Mouse (Mus musculus): Measurements from ENCODE around the gene Ppp1r12b.
A peak's percentile ranks its signal among the peaks of the same experiment; 100 is the strongest.

Gene Ppp1r12b

DNA sequence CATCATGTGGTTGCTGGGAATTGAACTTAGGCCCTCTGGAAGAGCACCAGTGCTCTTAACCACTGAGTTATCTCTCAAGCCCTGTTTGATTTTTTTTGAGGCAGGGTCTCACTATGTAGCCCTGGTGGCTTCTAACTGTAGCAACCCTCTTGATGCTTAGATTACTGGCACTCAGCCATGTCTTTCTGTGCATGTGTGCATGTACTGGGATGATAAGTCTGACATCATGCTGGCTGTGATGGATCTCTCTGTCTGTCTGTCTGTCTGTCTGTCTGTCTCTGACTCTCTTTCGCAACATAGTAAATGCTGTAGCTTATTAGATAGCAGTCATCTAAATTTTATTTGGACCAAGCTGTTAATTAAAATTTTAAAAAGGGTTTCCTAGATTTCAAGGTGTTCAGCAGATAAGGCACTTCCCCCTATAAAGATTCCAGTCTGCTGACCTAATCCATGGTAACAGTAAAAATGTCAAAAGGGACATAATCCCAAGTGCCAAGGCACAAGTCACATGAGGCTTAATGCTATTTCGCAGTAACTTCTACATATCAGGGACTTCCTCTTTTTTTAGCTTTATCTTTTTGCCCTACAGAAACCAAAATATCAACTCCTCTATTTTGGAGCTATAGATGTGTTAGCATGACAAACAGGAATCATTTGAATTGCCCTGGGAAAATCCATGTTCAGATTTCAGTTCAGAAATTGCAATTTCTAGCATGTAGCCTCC, 164.9 kb downstream of the Ppp1r12b start:
- no peak for DNase-seq

DNA sequence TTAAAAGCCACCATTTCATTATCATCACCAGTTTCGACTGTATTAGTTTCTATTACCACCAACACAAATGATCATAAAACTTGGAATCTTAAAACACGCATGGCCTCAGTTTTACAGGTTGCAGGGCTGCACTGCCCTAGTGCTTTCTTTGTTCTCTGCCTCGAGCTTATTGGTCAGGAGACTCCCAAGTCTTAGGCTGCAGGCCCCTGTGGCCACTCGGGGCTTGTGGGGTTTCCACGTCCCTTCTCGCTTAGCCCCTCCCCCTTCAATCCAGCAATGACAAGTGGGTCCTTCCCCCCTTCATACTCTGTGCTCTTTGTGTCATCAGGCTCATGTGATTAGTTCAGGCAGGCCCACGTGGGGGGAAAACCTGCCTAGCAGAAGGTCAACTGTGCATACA, 167.6 kb downstream of the Ppp1r12b start:
- no peak for DNase-seq

DNA sequence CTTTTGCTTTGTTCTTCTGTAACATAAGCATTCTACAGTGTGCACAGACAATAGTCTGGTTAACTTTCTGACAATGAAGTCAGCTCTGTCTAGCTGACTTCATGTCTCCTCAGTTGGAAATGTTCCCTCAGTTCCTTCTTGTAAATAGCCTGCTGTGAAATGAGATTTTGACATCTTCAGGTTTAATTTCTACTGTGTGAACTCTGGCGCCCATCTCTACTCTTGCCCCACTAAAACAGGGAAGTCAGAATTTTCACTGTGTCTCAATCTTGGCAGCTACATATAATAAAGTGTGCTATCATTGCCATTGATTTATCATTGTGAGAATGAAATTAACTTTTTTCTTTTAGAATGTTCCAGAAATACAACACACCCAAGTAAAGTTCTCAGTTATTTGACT, 170.8 kb downstream of the Ppp1r12b start:
- no peak for DNase-seq

DNA sequence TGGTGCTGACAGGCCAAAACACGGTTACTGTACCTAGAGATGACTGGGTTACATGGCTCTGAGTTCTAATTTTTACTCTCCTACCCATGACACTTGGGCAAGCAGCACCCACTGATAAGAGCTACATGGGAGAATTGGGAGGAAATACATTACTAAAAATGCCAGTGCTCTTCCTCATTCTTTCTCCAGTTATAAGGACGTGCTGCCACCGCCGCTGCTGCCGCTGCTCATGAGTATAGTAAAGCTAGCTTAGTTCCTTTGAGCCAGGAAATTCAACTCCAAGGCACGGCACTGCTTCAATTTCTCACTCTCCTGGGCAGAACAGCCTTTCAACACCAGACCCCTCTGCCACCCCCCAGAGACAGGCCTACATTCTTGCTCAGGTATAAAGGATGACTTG, 171.3 kb downstream of the Ppp1r12b start:
- DNase-seq = no peak

DNA sequence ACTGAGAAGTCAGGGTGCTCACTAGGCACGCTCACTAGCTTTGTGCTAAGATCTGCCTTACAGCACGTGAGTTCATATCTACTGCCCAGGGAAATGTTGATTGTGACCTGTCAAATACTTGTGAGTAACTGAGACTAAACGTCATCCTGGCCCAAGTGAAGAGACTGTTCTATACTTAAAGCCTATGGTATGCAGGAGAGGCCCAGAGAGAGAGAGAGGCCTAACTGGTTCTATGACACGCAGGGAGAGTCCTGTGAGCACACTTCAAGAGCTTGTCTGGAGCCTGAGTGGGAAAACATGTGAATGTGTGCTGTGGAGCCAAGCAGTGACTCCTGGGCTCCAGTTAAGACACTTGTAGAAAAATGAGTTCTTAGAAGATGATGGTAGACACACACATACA, 171.8 kb downstream of the Ppp1r12b start:
- no peak for DNase-seq

DNA sequence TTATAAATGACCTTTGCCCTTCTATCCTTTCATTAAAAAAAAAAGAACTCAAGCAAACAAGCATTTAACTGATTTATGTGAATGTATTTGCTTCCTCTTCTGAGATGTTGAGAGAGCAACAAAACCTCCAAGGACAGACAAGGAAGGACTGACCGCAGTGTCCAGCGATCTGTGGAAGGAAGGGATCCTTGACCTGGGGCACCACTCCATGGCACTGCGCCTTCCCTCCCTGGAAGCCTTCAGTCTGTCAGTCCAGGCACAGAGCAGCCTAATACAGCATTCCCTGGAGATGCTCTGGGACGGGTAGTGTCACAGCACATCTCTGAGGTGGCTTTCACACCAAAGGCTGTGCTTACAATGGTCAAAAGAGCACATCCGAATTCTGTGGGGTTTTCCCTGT, 172.9 kb downstream of the Ppp1r12b start:
- no peak for DNase-seq

DNA sequence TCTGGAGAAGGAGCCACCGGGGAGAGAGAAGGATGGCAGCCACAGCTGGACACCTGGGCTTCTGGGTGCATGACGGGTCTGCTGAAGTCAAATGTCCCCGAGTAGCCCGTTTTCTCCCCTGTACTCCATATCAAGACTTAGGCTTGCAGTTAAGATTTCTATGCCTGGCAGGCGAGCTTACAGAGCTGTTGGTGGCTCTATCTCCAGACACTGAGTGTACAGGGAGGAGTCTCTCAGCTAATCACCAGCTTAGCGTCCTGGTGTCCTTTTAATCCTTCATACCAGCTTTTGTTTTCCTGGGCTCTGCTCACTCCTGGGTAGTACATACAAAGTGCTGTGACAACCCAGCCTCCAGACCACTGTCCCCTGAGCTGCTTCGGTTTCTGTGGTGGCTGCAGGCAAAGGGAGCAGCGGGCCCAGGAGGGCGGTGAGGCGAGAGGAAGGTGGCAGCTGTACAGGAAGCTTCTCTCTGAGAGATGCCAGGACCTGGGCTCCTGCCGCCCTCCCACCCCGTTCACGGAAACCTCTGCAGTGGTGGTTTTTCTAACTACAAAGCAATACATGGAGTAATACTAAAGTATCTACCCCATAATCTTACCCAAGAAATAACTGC, 177.7 kb downstream of the Ppp1r12b start:
- DNase-seq = no peak

DNA sequence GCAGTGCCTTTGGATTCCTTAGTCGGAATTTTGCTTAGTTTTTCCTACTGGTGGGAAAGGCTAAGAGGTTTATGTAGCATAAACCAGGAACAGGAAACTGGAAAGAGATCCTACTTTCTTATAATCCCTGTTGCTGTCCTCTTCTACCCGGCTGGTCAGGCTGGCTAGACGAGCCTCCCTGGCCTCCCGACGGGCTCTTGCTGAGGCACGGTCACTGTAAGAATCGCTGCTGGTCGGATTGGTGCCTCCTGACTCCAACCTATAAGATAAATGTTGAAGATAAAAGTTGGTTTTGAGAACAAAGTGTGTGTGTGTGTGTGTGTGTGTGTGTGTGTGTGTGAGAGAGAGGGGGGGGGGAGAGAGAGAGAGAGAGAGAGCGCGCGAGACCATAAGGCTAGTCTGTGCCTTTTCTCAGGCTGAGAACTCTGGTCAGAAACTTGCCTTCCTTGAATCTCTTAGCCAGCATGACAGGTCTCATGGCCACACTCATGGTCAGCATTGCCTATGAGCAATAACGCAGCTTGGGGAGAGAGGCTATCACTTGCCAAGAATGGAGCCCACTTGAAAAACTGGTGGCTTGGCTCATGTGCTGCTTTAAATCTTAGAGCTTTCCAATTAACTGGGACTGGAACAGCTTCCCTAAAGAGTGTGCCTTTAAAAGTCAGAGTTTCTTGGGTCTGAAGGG, 178.4 kb downstream of the Ppp1r12b start:
- no peak for DNase-seq

DNA sequence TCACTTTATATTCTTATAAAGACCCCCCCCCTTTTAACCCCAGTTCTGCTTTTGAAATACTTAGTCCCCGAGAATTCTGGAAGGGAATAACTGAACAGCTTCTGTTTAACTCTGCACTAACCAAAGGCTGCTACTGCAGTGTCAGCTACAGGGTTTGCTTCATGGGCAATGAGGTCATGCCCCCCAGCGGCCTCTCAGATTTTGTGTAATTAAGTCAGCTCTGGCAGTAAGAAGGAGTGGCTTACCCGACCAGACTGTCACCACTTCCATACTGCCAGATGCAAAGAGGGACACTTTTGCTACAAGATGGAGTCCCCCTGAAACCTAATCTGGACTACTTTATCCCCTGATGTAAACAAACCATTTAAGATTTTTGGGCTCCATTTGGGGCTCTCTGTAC, 180.1 kb downstream of the Ppp1r12b start:
- DNase-seq = no peak

DNA sequence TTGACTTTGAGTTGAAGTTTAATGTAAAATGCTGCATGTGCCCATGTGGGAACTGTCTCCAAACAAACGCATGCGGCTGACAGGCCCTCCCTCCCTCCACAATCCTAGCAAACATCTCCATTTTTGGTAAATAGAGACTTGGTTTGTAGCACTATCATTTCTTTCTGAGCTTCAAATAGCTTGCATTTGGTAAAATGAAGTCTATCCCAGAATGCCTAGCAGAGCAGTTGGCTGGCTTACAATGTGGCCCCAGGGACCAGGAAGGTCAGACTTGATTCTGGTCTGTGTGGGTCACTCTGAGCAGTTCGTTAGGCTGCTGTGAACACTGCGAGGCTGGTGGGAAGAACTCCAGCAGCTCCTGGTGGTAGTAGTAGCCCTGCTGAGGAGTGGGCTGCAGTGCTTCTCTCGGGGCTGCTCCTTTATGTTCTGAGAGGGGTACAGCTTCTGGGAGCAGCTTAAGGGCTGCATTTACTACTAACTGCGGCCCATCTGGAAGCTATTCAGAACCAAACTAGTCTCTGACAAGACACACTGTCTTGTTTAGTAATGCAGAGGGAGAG, 180.9 kb downstream of the Ppp1r12b start:
- peak; percentile 68 to 78 for DNase-seq

DNA sequence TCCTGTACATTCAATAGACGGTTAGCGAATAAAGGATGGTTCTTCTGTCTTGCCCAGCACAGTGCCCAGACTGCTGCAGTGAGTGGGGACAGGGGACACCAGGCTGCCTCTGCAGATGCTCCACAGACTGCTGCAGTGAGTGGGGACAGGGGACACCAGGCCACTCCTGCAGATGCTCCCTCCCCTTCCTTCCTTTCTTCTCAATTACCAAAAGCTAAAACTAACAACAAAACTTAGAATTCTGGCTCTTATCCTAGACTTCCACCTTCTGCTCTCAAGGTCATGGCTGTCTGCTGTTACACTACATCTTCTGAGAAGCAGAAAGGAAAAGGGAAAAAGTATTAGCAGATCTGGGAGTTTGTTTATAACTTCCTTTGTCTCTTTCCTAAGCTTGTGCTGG, 181.5 kb downstream of the Ppp1r12b start:
- peak in 1 of 2 experiments; percentile 50 for DNase-seq

DNA sequence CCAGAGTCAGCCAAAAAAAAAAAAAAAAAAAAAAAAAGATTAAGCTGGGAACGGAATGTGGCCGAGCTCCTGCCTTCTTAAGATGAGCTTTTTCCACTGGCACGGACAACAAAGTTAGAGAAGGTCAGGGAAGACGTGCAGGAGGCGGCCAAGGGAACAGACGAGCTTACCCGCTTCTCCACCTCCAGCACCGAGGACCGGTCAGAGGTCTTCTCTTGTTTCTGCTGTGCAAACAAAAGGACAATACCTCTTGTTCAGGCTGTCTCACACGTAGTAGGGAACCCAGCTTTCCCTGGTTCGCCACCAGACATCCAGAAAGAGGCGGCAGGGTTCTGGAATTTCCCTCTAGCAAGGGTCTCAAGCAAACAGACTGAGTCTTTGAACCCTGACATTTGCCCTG, 182.5 kb downstream of the Ppp1r12b start:
- DNase-seq = no peak

DNA sequence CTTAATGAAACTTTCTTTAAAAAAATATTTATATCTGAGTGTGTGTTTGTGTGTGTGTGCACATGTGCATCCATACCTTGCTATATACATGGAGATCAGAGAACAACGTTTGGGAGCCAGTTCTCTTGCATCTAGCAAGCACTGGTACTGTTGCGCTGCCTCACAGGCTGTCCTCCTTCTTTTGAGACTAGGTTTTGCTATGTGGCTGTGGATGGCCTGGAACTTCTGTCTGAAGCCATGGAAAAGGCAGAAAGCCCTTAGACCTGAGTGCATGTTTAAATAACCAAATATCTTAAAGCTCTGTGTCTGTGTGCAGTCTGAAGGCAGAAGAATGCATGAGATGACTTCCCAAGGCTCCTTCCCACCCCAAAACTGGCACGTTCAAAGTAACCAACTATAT, 182.9 kb downstream of the Ppp1r12b start:
- no peak for DNase-seq

DNA sequence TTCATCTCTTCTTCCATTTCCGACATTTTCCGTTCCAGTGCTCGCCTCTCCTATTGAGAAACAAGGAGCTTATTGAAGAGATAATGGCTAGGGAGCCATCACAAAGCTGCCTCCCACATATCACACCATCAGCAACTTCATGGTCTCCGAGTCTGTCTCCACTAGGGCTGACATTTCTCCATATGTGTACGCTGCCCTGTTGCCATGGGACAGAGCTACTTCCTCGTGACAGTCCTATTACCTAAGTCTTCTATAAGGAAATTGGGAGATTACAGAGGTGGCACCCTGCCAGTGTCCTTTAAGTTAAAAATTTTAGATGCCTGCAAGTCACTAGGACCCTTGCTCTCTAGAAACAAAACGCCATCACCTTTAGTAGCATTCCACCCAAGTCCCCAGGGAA, 183.7 kb downstream of the Ppp1r12b start:
- DNase-seq = no peak

DNA sequence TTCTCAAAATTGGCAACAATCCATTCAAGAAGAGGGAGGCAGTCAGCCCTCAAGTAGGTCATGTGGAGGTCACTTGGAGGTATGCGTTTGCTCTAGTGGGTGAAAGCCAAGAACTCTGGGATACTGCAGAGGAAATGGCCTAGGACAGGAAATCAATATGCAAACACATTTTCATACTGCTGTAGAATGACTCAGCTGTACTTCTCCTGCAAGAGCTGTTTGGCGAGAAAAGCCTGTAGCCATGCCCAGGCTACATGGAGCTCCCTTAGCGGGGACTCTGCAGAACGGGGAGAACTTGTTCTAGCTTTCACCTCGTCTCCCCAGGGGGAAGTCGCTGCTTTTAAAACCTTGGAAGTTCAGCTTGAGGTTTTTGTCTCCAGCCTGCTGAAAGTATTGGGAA, 184.4 kb downstream of the Ppp1r12b start:
- peak; percentile 17 to 72 for DNase-seq

DNA sequence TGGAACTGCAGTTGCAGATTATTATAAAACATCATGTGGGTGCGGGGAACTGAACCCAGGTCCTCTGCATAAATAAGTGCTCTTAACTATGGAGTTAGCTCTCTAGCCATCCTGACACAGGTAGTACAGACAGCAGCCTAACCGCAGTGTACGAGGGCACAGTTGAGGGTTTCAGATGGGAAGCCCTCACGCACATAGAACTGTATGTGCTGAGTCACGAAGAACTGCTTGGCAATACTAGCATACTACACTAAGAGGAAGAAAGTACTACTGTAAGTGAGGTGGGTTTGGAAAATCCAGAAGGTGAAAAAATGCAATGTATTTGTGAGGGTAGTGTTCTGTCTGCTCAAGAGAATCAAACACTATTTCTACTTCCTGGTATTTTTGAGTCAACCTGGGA, 185.4 kb downstream of the Ppp1r12b start:
- DNase-seq = no peak

DNA sequence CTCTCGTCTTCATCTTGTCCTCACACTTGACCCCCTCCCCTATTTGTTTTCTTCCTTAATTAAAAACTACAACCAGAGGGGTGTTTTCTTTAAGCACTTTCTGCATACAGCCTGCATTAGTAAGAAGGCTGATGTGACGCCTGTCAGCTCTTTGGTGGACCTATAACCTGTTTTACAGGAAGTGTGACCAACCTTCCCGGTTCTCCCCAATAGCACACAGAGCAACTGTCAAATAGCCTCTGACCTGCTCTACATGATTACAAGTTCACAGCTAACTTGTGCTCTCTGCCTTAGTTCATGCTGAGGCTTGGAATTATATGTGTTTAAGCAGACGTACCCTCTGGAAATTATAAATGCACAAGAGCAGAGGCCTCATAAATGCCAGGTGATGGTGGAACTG, 189.3 kb downstream of the Ppp1r12b start:
- no peak for DNase-seq

DNA sequence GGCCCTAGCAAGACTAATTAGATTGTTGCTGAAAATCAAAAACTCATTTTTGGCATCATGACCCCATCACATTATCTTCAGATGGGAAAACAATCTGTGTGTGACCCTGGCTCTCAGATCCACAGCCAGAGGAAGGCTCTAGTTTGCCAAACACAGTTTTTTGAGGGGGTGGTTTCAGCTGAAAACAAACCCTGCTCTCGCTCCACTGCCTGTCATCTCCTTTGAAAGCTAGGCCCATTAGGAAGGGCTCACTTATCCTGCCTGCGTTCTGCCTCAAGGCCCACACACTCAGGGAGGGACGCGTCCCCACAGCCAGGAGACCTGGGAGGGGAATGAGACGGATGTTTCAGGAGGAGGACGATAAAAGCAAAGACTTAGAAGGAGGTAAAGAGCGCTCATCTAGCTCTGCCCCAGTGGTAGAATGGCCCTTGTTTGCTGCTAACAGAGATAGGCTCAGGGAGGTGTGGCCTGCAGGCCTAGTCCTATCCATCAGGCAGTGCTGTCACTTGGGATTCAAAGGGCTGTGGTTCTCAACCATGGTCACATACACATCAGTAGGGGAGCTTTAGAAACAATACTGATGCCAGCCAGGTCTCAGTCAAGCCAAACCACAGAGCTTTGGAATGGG, 190.8 kb downstream of the Ppp1r12b start:
- DNase-seq = peak in 1 of 2 experiments; percentile 18

DNA sequence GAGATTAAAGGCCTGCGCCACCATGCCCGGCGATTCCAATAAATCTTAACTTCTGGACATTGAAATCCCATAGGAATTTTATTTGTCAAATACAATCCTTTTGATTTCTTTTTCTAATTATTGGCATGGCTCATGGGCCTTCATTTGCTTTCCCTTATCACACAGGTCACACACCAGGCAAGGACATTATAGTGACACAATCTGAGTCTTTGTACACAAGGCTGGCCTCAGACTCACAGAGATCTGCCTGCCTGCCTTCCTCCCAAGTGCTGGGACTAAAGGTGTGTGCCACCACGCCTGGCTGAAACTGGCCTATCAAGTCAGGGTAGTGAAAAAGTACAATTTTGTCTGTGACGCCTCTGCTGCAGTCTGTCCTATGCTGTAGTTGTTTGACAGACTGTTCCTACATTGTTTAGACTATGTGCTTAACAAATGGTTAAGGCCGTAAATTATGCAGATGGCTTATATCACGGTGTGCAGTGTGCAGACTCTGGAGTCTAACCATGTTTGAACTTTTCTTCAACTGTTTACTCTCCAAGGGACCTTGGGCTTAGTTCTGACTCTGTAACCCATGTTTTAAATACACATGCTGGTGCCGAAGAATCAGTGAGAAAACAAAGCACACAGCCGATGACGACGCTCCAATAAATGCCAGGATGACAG, 191.8 kb downstream of the Ppp1r12b start:
- DNase-seq = no peak

DNA sequence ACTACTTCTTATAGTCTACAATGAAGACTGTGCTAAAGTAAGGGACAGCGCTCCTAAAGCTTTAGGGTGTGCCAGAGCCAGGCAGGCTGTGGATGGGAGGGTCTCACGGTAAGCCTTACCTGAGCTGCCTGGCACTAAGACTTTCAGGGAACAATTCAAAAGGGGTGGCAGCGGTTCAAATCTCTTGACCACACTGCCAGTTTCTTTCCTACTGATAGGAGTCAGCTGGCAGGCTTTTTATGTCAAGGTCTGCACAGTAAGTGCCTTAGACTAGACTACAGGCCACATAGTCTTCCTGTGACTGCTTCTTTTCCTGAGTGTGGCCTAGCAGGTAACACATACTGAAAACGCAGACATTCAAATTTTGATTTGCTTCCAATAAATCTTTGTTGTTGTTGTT, 192.5 kb downstream of the Ppp1r12b start:
- no peak for DNase-seq

DNA sequence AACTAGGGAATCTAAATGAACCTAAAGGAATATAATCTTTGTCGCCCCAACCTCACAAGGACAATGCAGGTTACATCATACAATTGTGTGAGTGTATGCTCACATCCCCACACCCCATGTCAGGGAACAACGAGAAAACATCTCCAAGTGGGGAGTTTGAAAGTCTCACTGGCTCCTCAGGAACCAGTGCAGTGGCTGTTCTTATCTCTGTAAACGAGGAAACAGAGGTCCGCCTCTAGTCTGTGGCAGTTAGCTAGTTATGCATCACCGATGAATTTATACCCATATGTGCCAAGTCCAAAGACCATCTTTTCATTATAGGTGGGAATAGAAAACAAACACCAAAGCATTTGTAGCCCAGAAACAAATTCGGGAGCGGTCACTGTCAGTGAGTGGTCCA, 194.2 kb downstream of the Ppp1r12b start:
- DNase-seq = no peak

DNA sequence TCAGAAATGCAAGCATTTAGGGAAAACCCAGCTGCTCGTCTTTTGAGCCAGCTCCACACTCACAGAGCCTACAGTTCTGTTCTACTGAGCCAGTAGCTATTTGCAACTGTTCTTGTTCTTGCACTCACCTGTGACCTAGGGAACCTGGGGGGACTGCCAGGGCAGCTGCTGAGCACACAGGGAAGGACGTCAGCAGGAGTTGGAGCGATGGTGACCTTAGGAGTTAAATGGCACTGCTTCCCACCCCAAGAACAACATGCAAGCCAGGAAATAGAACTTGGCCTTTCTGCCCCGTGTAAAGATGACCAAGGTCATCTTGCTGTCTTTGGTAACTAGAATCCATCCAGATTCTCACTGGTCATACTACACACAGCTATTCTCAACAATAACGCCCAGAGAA, 195.1 kb downstream of the Ppp1r12b start:
- DNase-seq = no peak

DNA sequence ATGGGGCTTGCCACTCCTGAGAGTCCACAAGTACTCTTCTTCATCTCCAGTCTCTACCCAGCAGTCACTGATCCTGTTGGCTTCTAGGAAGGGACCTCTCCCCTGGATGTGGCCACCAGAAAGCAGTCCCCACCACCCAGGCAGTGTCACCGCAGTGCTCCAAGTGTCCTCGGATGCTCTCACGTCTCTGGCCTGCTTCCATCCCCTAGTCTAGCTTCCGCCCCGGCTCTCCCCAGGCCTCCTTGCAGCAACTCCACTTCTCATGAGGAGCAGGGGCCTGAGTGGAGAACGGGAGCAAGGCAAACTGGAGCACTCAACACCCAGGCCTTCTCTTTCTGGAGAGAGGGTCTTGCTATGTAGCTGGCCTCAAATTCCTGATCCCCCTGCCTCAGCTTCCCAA, 196.6 kb downstream of the Ppp1r12b start:
- DNase-seq = peak; percentile 48 to 62

All from kidney, postnatal 25 days (tissue).